Mouse (Mus musculus) G1E (cell line): ENCODE measurements around the gene Tfdp2.

Source experiments
- CTCF ChIP-seq: IDR thresholded peaks from 2 replicates; pipeline ENCODE4 v1.5.1; 2012; ENCODE audit warnings: low read depth, low read length, inconsistent platforms, mixed read lengths
- GATA1 ChIP-seq: IDR thresholded peaks from 2 replicates; pipeline ENCODE4 v1.6.1; 2012; ENCODE audit warnings: borderline replicate concordance, low read length, inconsistent platforms, mixed read lengths

DNA sequence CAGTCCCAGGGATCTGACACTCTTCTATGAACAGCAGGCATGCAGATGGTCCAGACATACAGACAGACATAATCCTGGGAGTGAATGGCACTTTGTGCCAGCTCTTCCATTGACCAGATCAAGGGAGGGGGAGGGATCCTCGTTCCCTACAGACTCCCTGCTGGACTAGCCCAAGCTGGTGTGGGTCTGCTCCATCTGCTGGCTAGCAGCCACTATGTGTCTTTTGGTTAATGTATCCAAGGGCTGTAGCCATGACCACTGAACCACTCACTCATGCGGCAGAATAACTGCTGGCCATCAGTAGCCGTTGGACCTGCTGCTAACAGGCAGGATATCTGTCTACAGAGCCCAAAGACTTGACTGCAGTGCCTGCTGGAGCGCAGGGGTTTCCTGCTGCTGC, 128.4 kb downstream of the Tfdp2 start:
- TF ChIP-seq CTCF (no peak), GATA1 (no peak)
